Mouse (Mus musculus): ENCODE measurements around the gene Chd6.

GRCm38 (mm10) chr2:160933890-160934289 is 175.0 kb downstream of the Chd6 start:
- TF ChIP-seq CTCF (IDR thresholded peaks at IDR 0.05) (no peak), POLR2A (IDR thresholded peaks at IDR 0.05; ENCODE audit: insufficient read depth, low read depth, low read length) (no peak), EP300 (IDR thresholded peaks at IDR 0.05; ENCODE audit: insufficient read depth, low read depth, low read length) (no peak)

Measured in heart, adult 2 months (tissue).